Mouse (Mus musculus) forebrain, embryonic 16.5 days (tissue): ENCODE data around the gene Prss35. TPM values are rescaled to one million over a fixed set of nuclear protein-coding genes. Genes with fewer than 3 reads are reported as not detected.

Experiments
- ATAC-seq: fragments of 200-750 bp; cut with Nextera tagmentation; 2 replicates; pipeline ENCODE4 v1.8.0; 2017; ENCODE audit warnings: mild to moderate bottlenecking, moderate library complexity
- H3K27ac ChIP-seq: fragments of 300-500 bp; sonication (generic); 2 replicates; pipeline ENCODE4 v1.5.1; 2014; ENCODE audit warnings: low read length, control low read depth
- H3K27me3 ChIP-seq: fragments of 300-500 bp; sonication (generic); replicated peaks from 2 replicates; pipeline ENCODE4 v1.6.1; 2014; ENCODE audit warnings: low read length; ENCODE audit not compliant: control insufficient read depth, insufficient read depth
- H3K36me3 ChIP-seq: fragments of 300-500 bp; sonication (generic); 2 replicates; pipeline ENCODE4 v1.6.1; 2014; ENCODE audit not compliant: control insufficient read depth, insufficient read depth
- H3K4me1 ChIP-seq: fragments of 300-500 bp; sonication (generic); replicated peaks from 2 replicates; pipeline ENCODE4 v1.6.1; 2014; ENCODE audit warnings: low read length; ENCODE audit not compliant: control insufficient read depth, insufficient read depth
- H3K4me2 ChIP-seq: fragments of 300-500 bp; sonication (generic); 2 replicates; pipeline ENCODE4 v1.6.1; 2014; ENCODE audit warnings: mild to moderate bottlenecking, low read length, control low read depth
- H3K4me3 ChIP-seq: fragments of 300-500 bp; sonication (generic); replicated peaks from 2 replicates; pipeline ENCODE4 v1.5.1; 2014; ENCODE audit warnings: mild to moderate bottlenecking, low read length, control low read depth
- H3K9ac ChIP-seq: fragments of 300-500 bp; sonication (generic); replicated peaks from 2 replicates; pipeline ENCODE4 v1.6.1; 2014; ENCODE audit warnings: low read depth, low read length, control low read depth
- H3K9me3 ChIP-seq: fragments of 300-500 bp; sonication (generic); 2 replicates; pipeline ENCODE4 v1.6.1; 2016; ENCODE audit warnings: low read length; ENCODE audit not compliant: control insufficient read depth
- WGBS: fragments of 180-500 bp; shearing (Covaris S2); extraction: QIAGEN DNeasy Blood & Tissue Kit; methylation state at CpG from one replicate; pipeline ENCODE4 v1.1.7; 2014; 5-methylcytosine and 5-hydroxymethylcytosine counted together
- polyA plus RNA-seq: library from polyadenylated mRNA; unstranded; fragments of >200 nt; fragmentation: Nextera tagmentation; extraction: Ambion mirVana; gene quantifications from 2 replicates; pipeline ENCODE4 v1.2.1, GENCODE M21; 2015

Prss35 gene
- polyA plus RNA-seq, 1 experiment from 2014 or later: 0.90 TPM

DNA sequence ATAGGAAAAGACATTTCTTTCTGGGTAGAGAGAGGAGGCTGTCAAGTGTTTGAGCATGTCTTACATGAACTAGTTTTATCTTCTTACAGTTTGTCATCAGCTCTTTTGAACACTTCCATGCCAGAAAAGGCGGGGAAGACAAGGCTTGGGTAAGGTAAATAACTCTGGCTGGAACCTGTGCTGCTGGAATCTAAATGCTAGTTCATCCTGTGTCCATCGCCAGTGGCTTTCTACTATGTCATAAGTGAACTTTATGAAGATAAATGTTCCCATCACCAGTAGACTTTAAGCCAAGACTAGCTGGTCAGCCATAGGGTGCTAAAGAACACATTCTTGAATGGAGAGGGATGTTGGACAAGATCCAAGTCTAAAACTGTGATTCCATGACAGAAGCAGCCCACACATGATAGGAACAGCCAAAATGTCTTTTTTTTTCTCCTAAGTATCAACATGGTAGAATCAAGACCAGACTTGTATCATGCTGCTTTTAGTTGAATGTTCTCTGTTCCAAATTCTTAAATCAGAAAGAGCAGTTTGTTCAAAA lies 33.3 kb upstream of the Prss35 start:
- Histone ChIP-seq H3K27me3 (no peaks in the 10 kb centered on the region), H3K9me3 (no peaks in the 10 kb centered on the region), H3K36me3 (no peaks in the 10 kb centered on the region), H3K9ac (no peak overlapping the region), H3K4me2 (no peak overlapping the region), H3K4me3 (no peak overlapping the region), H3K27ac (no peak overlapping the region), H3K4me1 (no peaks in the 10 kb centered on the region)
- no peak for ATAC-seq
- 95% methylated on average over 2 of the region's 2 CpGs for WGBS

DNA sequence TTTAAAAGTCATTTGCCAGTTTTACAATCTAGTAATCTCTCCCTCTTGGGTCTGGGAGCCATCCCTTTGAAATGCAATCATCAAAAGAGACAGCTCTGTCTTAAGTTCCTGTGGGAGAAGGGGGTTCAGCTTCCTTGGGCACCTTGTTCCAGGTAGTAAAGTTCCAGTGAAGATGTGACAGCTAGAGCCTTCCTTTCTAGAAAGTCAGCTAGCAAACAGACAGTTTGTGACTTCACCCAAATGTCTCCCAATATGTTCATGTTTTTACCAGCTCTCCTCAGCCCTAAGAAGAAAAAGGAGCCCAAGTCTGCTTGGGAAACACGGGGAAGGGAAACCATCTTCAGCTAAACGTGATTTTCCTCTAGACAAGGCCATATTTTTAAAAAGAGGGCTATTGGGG lies 30.8 kb upstream of the Prss35 start:
- Histone ChIP-seq H3K4me1 (0 out of 2 replicates have a peak, but pooled peaks cover 2% of the 10 kb centered on the region), H3K4me2 (no peak overlapping the region), H3K27me3 (no peaks in the 10 kb centered on the region), H3K4me3 (no peak overlapping the region), H3K9me3 (no peaks in the 10 kb centered on the region), H3K9ac (no peak overlapping the region), H3K27ac (no peak overlapping the region), H3K36me3 (no peaks in the 10 kb centered on the region)
- ATAC-seq: no peak
- WGBS: 71% methylated on average over 2 of the region's 2 CpGs

DNA sequence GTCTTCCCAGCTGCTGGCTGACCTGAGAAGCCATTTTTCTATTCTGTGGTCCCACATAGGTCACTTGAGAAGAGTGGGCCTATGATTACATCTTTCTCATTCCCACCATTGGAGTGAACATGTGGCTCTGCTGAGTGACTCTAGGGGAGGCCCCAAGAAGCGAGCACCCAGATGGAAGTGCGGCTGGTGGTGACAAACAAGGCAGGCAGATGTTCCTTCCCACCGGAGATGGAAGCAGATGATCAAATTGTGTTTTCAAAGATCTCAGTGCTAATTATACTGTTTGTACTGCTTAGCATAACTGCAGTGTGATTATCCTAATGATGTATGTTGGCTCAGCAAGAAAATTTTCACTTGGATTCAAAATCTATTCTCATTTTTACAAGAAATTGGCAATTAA lies 29.4 kb upstream of the Prss35 start:
- Histone ChIP-seq H3K27me3 (no peaks in the 10 kb centered on the region), H3K9me3 (no peaks in the 10 kb centered on the region), H3K4me3 (no peak overlapping the region), H3K27ac (no peak overlapping the region), H3K4me2 (no peak overlapping the region), H3K4me1 (0 out of 2 replicates have a peak, but pooled peaks cover 2% of the 10 kb centered on the region), H3K9ac (no peak overlapping the region), H3K36me3 (no peaks in the 10 kb centered on the region)
- ATAC-seq: peak; percentile 85
- WGBS: 58% methylated on average over 3 of the region's 3 CpGs

DNA sequence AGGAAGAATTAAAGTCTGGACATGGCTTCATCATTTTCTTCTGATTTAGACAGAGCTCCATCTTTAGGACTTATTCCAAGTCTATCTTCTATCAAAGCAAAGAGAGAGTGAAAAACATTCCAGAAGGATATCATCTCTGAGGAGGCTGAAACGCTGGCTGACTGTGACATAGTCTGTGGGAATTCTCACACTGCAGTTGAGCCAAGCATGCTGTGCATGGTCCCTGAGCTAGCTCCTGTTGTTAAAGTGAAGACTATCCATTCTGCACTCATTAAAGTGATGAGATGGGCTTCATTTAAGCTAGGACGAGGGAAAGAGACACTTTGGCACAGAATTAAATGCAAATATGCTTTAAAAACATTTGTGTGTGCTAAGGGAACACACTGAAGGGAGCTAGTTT lies 26.9 kb upstream of the Prss35 start:
- Histone ChIP-seq H3K27me3 (no peaks in the 10 kb centered on the region), H3K9me3 (no peaks in the 10 kb centered on the region), H3K4me2 (no peak overlapping the region), H3K4me1 (0 out of 2 replicates have a peak, but pooled peaks cover 2% of the 10 kb centered on the region), H3K4me3 (no peak overlapping the region), H3K36me3 (no peaks in the 10 kb centered on the region), H3K9ac (no peak overlapping the region), H3K27ac (no peak overlapping the region)
- 50% methylated on average over 2 of the region's 2 CpGs for WGBS
- 0 out of 2 replicates have a peak, but pooled peaks have one; percentile 32 for ATAC-seq

DNA sequence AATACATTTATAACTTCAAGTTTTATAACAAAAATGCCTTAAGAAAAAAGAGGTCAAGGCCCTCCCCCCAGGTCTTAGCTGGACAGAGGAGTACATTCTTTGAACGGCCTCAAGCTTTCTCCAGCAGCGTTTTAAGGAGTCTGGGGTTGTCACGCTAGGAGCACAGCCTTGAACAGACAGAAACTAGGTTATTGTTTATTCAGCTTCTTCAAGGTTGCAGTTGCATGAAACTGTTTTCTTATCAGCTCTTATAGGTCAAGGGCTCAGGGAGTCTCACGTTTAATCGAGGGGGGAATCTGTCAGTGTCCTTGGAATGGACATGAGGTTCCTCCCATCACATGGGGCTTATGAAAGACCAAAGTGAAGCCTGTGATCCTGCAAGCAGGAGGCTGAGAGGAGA lies 26.3 kb upstream of the Prss35 start:
- ATAC-seq: no peak
- H3K4me3 ChIP-seq: no peak overlapping the region
- no peaks in the 10 kb centered on the region for H3K27me3 ChIP-seq
- H3K27ac ChIP-seq: no peak overlapping the region
- H3K4me1 ChIP-seq: 0 out of 2 replicates have a peak, but pooled peaks cover 2% of the 10 kb centered on the region
- WGBS: 81% methylated on average over 5 of the region's 5 CpGs
- H3K9me3 ChIP-seq: no peaks in the 10 kb centered on the region
- no peak overlapping the region for H3K4me2 ChIP-seq
- no peak overlapping the region for H3K9ac ChIP-seq
- no peaks in the 10 kb centered on the region for H3K36me3 ChIP-seq

DNA sequence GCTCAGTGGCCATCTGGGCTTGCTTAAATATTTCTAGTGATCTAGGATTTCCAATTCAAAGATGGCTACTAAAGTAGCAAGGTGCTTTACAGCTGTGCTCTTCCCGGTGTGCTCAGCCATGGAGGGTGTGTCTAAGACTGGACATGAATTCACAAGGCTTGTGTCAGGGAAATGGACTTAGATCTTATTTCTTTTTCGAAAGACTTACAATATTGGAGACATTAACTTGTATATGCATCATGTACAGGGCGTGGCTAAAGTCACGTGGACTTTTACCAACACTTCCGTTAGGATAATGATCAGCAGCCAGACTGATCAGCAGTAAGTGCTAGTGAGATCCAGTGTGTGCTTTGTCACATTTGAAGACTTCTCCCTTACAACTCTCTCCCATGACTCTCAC lies 23.2 kb upstream of the Prss35 start:
- no peak overlapping the region for H3K4me3 ChIP-seq
- no peak overlapping the region for H3K4me2 ChIP-seq
- H3K27me3 ChIP-seq: no peaks in the 10 kb centered on the region
- 0 out of 2 replicates have a peak, but pooled peaks cover 2% of the 10 kb centered on the region for H3K4me1 ChIP-seq
- no peak overlapping the region for H3K9ac ChIP-seq
- WGBS: 92% methylated on average over 5 of the region's 5 CpGs
- H3K27ac ChIP-seq: no peak overlapping the region
- H3K9me3 ChIP-seq: no peaks in the 10 kb centered on the region
- no peaks in the 10 kb centered on the region for H3K36me3 ChIP-seq
- no peak for ATAC-seq

DNA sequence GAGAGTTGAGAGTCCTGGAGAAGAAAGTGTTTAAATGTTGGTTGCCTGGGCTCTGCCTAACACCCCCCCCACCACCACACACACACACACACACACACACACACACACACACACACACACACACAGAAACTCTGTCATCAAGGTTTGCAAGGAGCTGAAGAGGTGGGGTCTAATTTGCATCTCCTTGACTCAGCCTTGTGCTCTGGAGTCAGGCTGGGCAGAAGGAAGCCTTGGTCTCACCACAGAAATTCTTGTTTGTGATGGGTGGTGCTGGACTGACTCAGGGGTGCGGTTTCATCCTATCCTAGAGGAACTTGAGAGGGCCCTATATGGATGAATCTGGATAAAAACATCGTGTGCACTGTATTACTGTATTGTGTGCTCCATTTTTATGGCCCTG lies 22.7 kb upstream of the Prss35 start:
- Histone ChIP-seq H3K9ac (no peak overlapping the region), H3K27ac (no peak overlapping the region), H3K4me3 (no peak overlapping the region), H3K36me3 (no peaks in the 10 kb centered on the region), H3K4me2 (no peak overlapping the region), H3K9me3 (no peaks in the 10 kb centered on the region), H3K4me1 (peaks cover 6% of the 10 kb centered on the region; the same call in 1 of the 2 replicates), H3K27me3 (no peaks in the 10 kb centered on the region)
- 88% methylated on average over 2 of the region's 2 CpGs for WGBS
- ATAC-seq: no peak

DNA sequence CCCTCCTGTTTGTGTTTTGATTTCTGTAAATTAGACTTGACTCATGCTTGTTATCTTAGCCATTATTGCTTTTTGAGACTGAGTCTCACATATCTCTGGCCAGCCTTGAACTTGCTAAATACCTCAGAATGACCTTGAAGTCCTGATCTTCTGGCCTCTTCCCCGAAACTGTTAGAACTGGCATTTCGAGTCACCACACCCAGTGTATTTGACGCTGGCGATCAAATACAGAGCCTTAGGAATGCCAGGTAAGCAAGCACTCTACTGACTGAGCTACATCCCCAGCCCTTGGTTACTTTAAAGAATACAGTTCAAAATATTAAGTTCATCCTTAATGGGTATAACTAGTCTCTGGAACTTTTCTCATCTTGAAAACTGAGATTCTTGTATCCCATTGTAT lies 18.4 kb upstream of the Prss35 start:
- Histone ChIP-seq H3K27me3 (no peaks in the 10 kb centered on the region), H3K27ac (peak overlapping the region; percentile 68), H3K4me3 (no peak overlapping the region), H3K9ac (no peak overlapping the region), H3K9me3 (no peaks in the 10 kb centered on the region), H3K36me3 (no peaks in the 10 kb centered on the region), H3K4me2 (no peak overlapping the region), H3K4me1 (peaks cover 9% of the 10 kb centered on the region)
- 94% methylated on average over 4 of the region's 4 CpGs for WGBS
- ATAC-seq: 0 out of 2 replicates have a peak, but pooled peaks have one; percentile 2

DNA sequence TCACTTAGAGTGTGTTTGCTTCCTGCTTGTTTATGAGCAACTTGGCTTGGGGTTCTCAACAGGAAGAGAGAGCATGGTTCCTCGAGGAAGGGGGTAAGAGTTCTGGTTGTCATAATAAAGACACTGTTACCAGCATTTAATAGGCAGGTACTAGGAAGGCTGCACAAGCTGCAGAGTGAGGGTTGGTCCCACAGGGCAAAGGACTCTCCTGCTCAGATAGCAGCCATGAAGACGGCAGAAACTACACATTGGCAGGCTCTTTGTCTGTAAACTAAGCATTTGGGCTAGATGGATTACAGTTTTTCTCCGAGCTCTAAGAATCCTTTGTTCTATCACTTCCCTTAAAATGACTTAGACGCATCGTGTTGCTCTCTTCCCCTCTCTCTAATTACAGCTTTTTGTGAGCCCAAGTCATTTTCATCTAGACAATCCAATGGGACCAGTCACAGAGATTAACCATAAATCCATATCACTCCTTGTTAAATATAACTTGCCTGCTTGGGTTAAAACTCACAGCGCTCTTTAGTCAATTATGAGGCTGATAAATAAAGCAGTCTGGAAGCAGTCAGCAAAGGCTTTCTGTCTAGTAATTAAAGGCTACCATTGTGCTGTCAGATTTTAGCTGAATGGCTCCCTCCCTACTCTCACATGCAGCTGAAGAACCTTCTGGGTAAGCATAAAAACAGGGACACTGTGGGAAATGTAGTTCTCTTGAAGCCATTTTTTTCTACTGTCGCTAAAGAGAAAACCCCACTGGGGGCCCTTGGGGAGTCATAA lies 17.7 kb upstream of the Prss35 start:
- 6% methylated on average over 7 of the region's 7 CpGs for WGBS
- peak overlapping the region; percentile 16; the same call in 1 of the 2 replicates for H3K4me2 ChIP-seq
- H3K4me1 ChIP-seq: peaks cover 9% of the 10 kb centered on the region
- H3K36me3 ChIP-seq: no peaks in the 10 kb centered on the region
- H3K27ac ChIP-seq: peak overlapping the region; percentile 68
- H3K9ac ChIP-seq: no peak overlapping the region
- H3K4me3 ChIP-seq: no peak overlapping the region
- ATAC-seq: peak; percentile 92
- H3K9me3 ChIP-seq: no peaks in the 10 kb centered on the region
- no peaks in the 10 kb centered on the region for H3K27me3 ChIP-seq
